Mouse (Mus musculus) liver, postnatal 0 days (tissue): Measurements from ENCODE around the gene P2rx6. TPM values are rescaled to one million over a fixed set of nuclear protein-coding genes. Genes with fewer than 3 reads are reported as not detected.
"Not testable (repeated sequence)": the region's sequence is repeated elsewhere in the genome, so short reads cannot be mapped to it uniquely, and the experiment has no call there.

Experiments
- ATAC-seq: fragments of 200-750 bp; cut with Nextera tagmentation; 2 replicates; pipeline ENCODE4 v1.8.0; 2017; ENCODE audit warnings: mild to moderate bottlenecking, moderate library complexity
- DNase-seq: peaks from one replicate; pipeline ENCODE4 v3.0.0-alpha.2; 2016
- H3K27ac ChIP-seq: fragments of 300-500 bp; sonication (generic); 2 replicates; pipeline ENCODE4 v1.5.1; 2014; ENCODE audit warnings: antibody characterized with exemption, moderate library complexity, mild to moderate bottlenecking, low read depth
- H3K27me3 ChIP-seq: fragments of 300-500 bp; sonication (generic); 2 replicates; pipeline ENCODE4 v1.6.1; 2014; ENCODE audit warnings: low read length, control low read depth, mixed read lengths; ENCODE audit not compliant: insufficient read depth
- H3K36me3 ChIP-seq: fragments of 300-500 bp; sonication (generic); replicated peaks from 2 replicates; pipeline ENCODE4 v1.6.1; 2014; ENCODE audit warnings: mild to moderate bottlenecking, control low read depth, low read length, moderate library complexity, mixed read lengths; ENCODE audit not compliant: insufficient read depth
- H3K4me1 ChIP-seq: fragments of 300-500 bp; sonication (generic); 2 replicates; pipeline ENCODE4 v1.6.1; 2014; ENCODE audit warnings: antibody characterized with exemption, mild to moderate bottlenecking, control low read depth; ENCODE audit not compliant: insufficient read depth
- H3K4me2 ChIP-seq: fragments of 300-500 bp; sonication (generic); 2 replicates; pipeline ENCODE4 v1.6.1; 2014; ENCODE audit warnings: low read depth, mild to moderate bottlenecking, low read length, moderate library complexity, mixed read lengths
- H3K4me3 ChIP-seq: fragments of 300-500 bp; sonication (generic); 2 replicates; pipeline ENCODE4 v1.5.1; 2014; ENCODE audit warnings: low read depth, low read length
- H3K9ac ChIP-seq: fragments of 300-500 bp; sonication (generic); replicated peaks from 2 replicates; pipeline ENCODE4 v1.6.1; 2014; ENCODE audit warnings: mild to moderate bottlenecking, moderate library complexity
- H3K9me3 ChIP-seq: fragments of 300-500 bp; sonication (generic); 2 replicates; pipeline ENCODE4 v1.6.1; 2016; ENCODE audit warnings: mild to moderate bottlenecking, control low read depth, low read length, mixed read lengths
- CTCF ChIP-seq: sonication (generic); IDR thresholded peaks from 2 replicates; pipeline ENCODE4 v1.5.1; 2016; ENCODE audit warnings: antibody characterized with exemption, low read depth
- EP300 ChIP-seq: IDR thresholded peaks from 2 replicates; pipeline ENCODE4 v1.6.1; 2016; ENCODE audit warnings: antibody characterized with exemption, low read depth, mild to moderate bottlenecking
- WGBS: fragments of 180-500 bp; shearing (Covaris S2); extraction: QIAGEN DNeasy Blood & Tissue Kit; methylation state at CpG from one replicate; pipeline ENCODE4 v1.1.7; 2014; ENCODE audit not compliant: insufficient replicate concordance; 5-methylcytosine and 5-hydroxymethylcytosine counted together
- polyA plus RNA-seq: library from polyadenylated mRNA; unstranded; fragments of >200 nt; fragmentation: Nextera tagmentation; extraction: Ambion mirVana; gene quantifications from 2 replicates; pipeline ENCODE4 v1.2.1, GENCODE M21; 2015

P2rx6 gene
- polyA plus RNA-seq, 1 experiment from 2014 or later = 0.18 TPM

DNA sequence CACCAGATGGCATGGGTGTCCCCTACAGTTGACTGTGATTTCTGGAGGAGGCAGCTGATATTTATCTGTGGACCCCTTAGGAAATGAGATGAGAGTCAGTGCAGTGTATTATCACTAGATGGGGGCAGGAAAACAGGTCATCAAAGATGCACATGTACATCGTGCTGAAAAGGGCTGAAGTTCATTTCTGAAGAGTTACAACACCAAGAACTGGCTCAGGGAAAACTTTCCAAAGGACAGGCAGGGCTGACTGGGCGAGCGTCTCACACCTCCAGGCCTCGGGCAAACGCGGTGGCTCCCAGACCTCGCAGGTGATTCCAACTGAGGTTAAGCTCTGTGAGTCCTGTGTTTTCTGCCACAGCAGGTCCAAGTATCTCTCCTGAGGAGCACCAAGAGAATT is 8.8 kb upstream of the P2rx6 start:
- WGBS = 63% methylated on average over 7 of the region's 7 CpGs
- H3K36me3 ChIP-seq = no peaks in the 10 kb centered on the region
- no peak overlapping the region for H3K4me2 ChIP-seq
- no peak for TF ChIP-seq EP300
- no peak for TF ChIP-seq CTCF
- peak; percentile 78 for ATAC-seq
- peak; percentile 38 for DNase-seq
- H3K4me3 ChIP-seq = no peak overlapping the region
- peaks cover 27% of the 10 kb centered on the region for H3K4me1 ChIP-seq
- no peak overlapping the region for H3K9ac ChIP-seq
- H3K27ac ChIP-seq = peak overlapping the region; percentile 69
- H3K27me3 ChIP-seq = no peaks in the 10 kb centered on the region
- peaks cover under 1% of the 10 kb centered on the region; the same call in 1 of the 2 replicates for H3K9me3 ChIP-seq

DNA sequence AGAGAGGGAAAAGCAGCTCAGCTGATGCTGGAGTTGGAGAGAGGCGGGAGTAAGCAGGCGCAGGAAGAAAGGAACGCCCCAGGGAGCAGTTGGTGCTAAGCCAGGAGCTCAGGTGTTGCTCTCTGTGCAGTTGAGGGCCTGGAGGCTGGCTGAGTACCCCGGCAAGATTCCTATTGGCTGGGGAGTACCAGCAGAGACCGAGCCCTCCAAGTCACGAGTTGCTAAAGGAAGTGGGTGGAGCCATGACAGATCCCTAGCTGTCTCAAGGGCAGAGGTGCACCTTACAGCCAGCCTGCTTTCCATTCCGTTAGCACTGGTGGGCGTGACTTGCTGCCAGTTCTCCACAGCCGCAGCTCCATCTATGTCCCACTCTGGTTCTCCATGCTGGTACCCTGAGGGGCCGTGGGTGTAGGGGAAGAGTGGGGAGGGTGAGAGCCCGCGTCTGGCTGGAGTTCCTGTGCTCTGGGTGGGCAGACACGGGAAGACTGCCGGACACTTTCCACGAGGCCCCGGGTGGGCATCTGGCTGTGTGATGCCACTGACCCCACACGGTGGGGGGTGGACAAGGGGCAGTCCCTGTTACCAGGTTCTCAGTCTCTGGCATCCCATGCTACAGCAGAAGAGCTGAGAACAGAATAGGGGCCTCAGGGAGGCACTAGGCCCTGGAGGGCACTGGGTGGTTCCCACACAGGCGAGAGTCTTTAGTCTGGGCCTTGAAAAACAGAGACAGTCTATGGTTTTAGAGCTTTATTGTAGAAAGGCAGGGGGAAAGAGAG is 7.6 kb upstream of the P2rx6 start:
- TF ChIP-seq EP300 (no peak), CTCF (no peak)
- Histone ChIP-seq H3K9ac (no peak overlapping the region; the same call in 1 of the 2 replicates), H3K36me3 (no peaks in the 10 kb centered on the region), H3K9me3 (no peaks in the 10 kb centered on the region), H3K4me1 (peaks cover 35% of the 10 kb centered on the region), H3K4me3 (peak overlapping the region; percentile 19; the same call in 1 of the 2 replicates), H3K27me3 (no peaks in the 10 kb centered on the region), H3K27ac (peak overlapping the region; percentile 69; the same call in 1 of the 2 replicates), H3K4me2 (peak overlapping the region; percentile 67)
- peak; percentile 59 for DNase-seq
- ATAC-seq = peak; percentile 57
- 13% methylated on average over 18 of the region's 18 CpGs for WGBS

DNA sequence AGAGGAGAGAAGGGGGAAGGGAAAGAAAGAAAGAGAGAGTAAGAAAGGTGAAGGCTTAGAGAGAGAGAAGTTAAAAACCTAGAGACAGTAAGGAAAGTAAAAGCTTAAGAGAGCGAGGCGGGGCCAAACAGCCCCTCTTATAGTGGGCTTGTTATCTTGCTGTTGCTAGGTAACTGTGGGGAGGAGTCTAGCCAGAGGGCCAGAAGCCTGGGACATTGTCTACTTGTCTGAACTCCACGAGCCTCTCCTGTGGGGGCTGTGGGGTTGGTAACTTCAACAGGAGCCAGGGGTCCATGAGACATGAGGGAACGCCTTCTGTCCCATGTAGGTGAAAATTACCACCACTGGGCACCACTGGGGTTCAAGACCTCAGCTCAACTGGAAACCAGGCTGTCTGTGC is 7.0 kb upstream of the P2rx6 start:
- ATAC-seq, H3K4me3 ChIP-seq, H3K27ac ChIP-seq, H3K9me3 ChIP-seq, H3K36me3 ChIP-seq, H3K27me3 ChIP-seq, DNase-seq: not testable (repeated sequence)
- peaks cover 36% of the 10 kb centered on the region for H3K4me1 ChIP-seq
- 34% methylated on average over 4 of the region's 4 CpGs for WGBS
- peak overlapping the region; percentile 67 for H3K4me2 ChIP-seq
- peak overlapping the region; percentile 11; the same call in 1 of the 2 replicates for H3K9ac ChIP-seq

GRCm38 (mm10) chr16:17556180-17556579 is 5.5 kb upstream of the P2rx6 start:
- DNase-seq = no peak
- ATAC-seq = no peak
- 81% methylated on average over 4 of the region's 4 CpGs for WGBS
- no peak overlapping the region for H3K27ac ChIP-seq
- no peak for TF ChIP-seq CTCF
- TF ChIP-seq EP300 = no peak
- no peaks in the 10 kb centered on the region for H3K9me3 ChIP-seq
- H3K4me2 ChIP-seq = no peak overlapping the region
- 0 out of 2 replicates have a peak, but pooled peaks cover 2% of the 10 kb centered on the region for H3K27me3 ChIP-seq
- H3K9ac ChIP-seq = no peak overlapping the region
- no peak overlapping the region for H3K4me3 ChIP-seq
- peaks cover 31% of the 10 kb centered on the region for H3K4me1 ChIP-seq
- H3K36me3 ChIP-seq = no peaks in the 10 kb centered on the region

GRCm38 (mm10) chr16:17556907-17557306 is 4.8 kb upstream of the P2rx6 start:
- Histone ChIP-seq H3K36me3 (no peaks in the 10 kb centered on the region), H3K9ac (no peak overlapping the region), H3K9me3 (no peaks in the 10 kb centered on the region), H3K27ac (no peak overlapping the region), H3K4me1 (peaks cover 31% of the 10 kb centered on the region), H3K4me3 (no peak overlapping the region), H3K27me3 (peaks cover 3% of the 10 kb centered on the region), H3K4me2 (no peak overlapping the region)
- no peak for DNase-seq
- ATAC-seq = no peak
- 62% methylated on average over 4 of the region's 4 CpGs for WGBS
- no peak for TF ChIP-seq CTCF
- TF ChIP-seq EP300 = no peak

- Histone ChIP-seq H3K9ac (no peak overlapping the region), H3K4me2 (peak overlapping the region; percentile 58; the same call in 1 of the 2 replicates), H3K36me3 (no peaks in the 10 kb centered on the region), H3K9me3 (no peaks in the 10 kb centered on the region), H3K4me1 (peaks cover 27% of the 10 kb centered on the region), H3K27me3 (peaks cover 14% of the 10 kb centered on the region), H3K4me3 (no peak overlapping the region), H3K27ac (no peak overlapping the region)
- DNase-seq = peak; percentile 81
- 2% methylated on average over 5 of the region's 5 CpGs for WGBS
- TF ChIP-seq EP300 = no peak
- TF ChIP-seq CTCF = peak; percentile 99
- peak; percentile 40; the same call in 1 of the 2 replicates for ATAC-seq
Observed at GRCm38 (mm10) chr16:17557947-17558480, 3.7 kb upstream of the P2rx6 start.
